Mouse (Mus musculus) layer of hippocampus, adult 2 months (tissue): ENCODE data around the gene Tbc1d22a. TPM values are rescaled to one million over a fixed set of nuclear protein-coding genes. Genes with fewer than 3 reads are reported as not detected.

ENCODE experiments used
- DNase-seq, 2 experiments: peaks; one replicate each; pipeline ENCODE4 v3.0.0; 2022; ENCODE audit warnings: low spot score in 2 of 2
- H3K27ac ChIP-seq: fragments of 200-600 bp; 2 replicates; pipeline ENCODE4 v1.8.1; 2022
- H3K4me3 ChIP-seq: fragments of 200-600 bp; 2 replicates; pipeline ENCODE4 v1.8.1; 2022; ENCODE audit warnings: mild to moderate bottlenecking
- CTCF ChIP-seq: fragments of 200-600 bp; conservative IDR thresholded peaks from 2 replicates; pipeline ENCODE4 v1.8.1; 2022; ENCODE audit warnings: antibody characterized with exemption, mild to moderate bottlenecking, moderate library complexity
- total RNA-seq, 2 experiments: library from RNA; stranded (reverse); gene quantifications; 2 replicates each; pipeline ENCODE4 v1.2.3; 2021

Gene Tbc1d22a
- total RNA-seq, 2 experiments from 2014 or later = 33.2 to 34.7 TPM

DNA sequence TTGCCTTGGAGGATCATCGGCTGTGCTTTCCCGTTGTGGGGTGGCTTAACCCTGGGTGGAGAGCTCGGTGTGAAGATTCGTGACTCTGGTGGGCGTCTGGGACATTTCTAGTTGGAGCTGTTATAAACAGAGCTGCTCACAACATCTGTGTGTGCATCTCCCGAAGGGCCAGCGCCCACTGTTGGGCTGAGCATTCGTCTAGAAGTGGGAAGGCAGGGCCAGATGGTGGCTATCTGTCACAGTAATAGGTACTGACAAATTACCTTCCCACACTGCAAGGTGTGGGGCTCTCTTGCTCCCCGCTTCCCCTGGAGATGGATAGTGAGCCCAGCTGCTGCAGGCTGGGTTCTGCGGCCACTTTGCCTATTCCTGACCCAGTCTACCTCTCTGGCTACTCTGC, 289.2 kb downstream of the Tbc1d22a start:
- DNase-seq = peak in 1 of 2 experiments; percentile 4
- H3K4me3 ChIP-seq = no peak overlapping the region
- TF ChIP-seq CTCF = no peak
- H3K27ac ChIP-seq = no peak overlapping the region

DNA sequence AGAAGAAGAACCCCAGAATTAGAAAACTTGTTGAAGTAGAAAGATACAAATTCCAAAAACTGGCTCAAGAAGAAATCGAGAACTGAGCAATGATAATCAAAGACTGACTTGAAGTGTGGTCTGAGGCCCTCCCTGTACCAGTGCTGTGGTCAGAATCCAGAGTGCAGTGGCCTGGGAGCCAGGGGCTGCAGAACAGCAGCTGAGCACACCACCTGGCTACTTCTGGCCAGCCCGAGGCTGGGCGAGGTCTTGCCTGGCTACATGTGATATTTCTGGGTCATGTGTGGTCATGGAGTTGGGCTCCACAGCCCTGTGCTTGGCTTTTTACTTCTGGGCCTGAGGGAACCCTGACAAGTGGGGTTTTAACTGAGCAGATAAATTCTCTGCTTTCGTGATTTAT, 292.4 kb downstream of the Tbc1d22a start:
- TF ChIP-seq CTCF = no peak
- Histone ChIP-seq H3K27ac (no peak overlapping the region), H3K4me3 (no peak overlapping the region)
- DNase-seq = no peak

DNA sequence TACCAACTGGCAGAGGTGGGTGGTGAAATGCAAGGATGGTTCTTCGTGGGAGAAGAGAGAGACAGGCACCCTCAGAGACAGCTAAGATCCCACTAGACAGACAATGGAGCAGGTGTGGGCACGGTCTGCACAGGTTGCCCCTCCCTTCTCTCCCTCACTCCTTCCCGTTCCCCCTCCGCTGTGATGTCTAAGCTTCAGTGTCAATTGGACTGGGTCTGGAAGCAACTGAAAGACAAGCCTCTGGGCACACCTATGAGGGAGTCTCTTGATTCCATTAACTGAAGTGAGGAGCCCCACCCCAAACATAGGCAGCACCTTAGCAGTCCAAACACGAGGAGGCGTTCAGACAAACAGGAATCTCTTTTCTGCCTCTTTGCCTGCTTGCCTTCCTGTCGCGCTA, 293.3 kb downstream of the Tbc1d22a start:
- no peak for TF ChIP-seq CTCF
- Histone ChIP-seq H3K4me3 (no peak overlapping the region), H3K27ac (no peak overlapping the region)
- DNase-seq = no peak

DNA sequence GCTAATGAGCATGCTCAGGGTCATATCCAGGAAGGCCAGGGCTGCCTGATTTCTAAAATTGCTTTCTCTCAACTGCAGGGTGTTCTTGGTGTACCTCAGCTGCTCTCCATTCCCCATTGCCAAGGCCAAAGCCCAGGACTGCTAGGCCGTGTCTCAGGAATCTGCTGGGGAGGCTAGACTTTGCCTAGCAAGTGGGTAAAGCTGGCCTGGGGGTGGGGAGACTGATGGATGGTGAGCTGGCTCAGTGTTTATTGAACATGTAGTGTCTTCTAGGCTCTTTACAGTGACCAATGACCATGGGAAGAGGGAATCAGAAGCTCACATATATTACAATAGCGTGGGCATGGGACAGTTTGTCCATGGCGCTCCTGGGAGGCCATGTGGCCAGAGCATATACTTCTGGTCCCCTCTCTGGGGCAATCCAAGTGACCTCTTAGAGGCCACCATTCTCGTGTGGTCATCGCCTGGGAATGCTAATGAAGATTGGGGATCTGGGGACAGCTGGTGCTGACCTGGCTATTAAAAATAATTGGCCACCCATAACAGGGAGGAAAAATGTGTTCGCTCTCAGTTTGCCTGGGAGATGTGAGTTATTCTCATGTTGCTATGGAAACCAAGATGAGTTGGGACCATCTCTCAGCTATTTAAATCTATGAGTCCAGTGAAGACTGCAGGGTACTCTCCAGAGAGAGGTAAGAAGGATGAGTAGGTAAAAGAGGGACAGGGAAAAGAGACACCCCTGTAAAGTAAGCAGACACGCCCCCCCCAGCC, 294.3 kb downstream of the Tbc1d22a start:
- DNase-seq = no peak
- Histone ChIP-seq H3K27ac (no peak overlapping the region), H3K4me3 (no peak overlapping the region)
- TF ChIP-seq CTCF = no peak

DNA sequence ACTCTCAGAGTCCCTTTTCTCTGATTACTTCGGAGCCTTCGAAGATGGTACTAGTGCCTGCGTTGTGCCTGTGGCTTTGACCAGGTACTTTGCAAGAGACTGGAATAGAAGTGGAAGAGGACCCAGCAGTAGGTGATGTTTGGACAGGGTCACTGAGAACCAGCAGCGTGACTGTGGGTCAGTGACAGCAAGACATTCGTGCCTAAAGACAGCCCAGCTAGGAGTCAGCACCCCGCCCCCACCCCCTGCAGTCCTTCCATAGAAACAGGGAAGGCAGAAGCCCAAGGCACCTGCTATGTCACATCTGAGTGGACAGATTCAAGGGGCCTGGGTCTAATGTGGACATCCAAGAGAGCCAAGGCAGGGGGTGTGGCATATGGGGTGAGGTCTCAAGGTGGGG, 295.3 kb downstream of the Tbc1d22a start:
- DNase-seq = no peak
- Histone ChIP-seq H3K27ac (no peak overlapping the region), H3K4me3 (no peak overlapping the region)
- no peak for TF ChIP-seq CTCF

DNA sequence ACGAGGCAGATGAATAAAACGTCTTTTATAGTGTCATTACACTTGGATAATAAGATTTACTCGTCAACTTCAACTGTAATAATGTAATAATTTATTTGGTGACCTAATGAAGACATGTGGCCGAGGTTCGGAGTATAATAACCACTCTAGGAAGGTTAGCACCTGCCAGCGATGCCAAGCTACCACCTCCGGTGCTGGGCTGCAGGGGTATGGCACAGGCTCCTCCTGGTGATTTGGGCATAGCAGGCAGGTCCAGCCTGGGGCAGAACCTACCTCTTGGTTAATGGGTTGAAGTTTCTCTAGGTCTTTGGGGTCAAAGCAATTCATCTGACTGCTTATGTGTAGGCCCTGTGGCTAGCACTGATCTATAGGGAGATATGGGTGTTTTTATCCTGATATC, 296.9 kb downstream of the Tbc1d22a start:
- DNase-seq = no peak
- no peak overlapping the region for H3K4me3 ChIP-seq
- no peak overlapping the region for H3K27ac ChIP-seq
- no peak for TF ChIP-seq CTCF

DNA sequence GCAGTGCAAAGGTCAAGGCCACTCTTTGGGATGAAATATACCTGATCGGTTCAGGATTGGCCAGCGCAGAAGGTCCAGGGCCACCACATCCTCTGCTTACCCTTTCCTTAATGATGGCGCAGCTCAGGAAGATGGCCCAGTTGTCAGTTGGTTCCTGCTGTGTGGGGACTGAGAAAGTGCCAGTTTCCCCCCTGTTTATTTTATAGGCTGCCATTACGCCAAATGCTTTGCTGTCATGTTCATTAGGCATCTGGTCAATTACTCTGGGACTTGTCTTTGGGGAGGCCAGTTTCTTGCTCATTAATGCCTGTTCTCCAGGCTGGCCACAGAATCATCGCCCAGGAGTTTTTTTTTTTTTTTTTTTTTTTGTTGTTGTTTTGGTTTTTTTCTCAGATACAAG, 299.1 kb downstream of the Tbc1d22a start:
- no peak for TF ChIP-seq CTCF
- H3K4me3 ChIP-seq = no peak overlapping the region

DNA sequence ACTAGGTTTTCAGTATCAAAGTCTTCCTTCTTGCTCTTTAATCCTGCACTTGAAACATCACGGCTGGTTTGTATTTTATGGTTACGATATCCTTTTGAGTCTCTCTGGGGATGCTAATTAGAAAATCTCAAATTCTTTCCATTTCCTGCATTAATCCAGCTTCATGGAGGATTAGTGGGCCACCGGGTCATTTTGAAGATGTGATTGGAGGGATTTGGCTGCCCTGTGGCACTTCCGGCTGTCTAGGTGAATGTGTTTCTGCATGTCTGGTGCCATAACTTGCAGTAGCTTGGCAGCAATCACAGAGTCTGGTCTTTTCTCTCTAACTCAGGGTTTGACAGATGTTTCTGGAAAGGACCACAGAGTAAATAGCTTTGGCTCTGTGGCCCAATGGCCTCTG, 305.9 kb downstream of the Tbc1d22a start:
- no peak for DNase-seq
- Histone ChIP-seq H3K4me3 (no peak overlapping the region), H3K27ac (no peak overlapping the region)
- TF ChIP-seq CTCF = no peak

More for the DNA sequence above, 299.1 kb downstream of the Tbc1d22a start:
- no peak overlapping the region for H3K27ac ChIP-seq
- no peak for DNase-seq

DNA sequence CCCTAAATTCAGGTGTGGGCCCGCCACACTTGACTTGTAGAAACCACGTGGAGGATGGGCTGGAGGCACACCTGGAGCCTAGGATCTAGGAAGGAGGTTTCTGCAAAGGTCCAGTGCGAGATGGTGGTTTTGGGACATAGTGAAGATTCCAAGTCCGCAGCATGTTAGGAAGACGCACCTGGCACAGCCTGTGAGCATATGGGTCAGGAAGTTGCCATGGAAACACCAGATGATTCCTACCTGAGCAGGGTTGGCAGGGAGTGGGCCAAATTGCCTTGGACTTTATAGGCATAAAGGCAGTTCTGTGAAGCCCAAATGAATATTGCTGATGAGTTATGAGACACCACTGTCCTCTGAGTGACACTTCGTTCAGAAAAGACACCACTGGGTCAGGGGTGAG, 321.1 kb downstream of the Tbc1d22a start:
- TF ChIP-seq CTCF = no peak
- DNase-seq = no peak
- Histone ChIP-seq H3K4me3 (no peak overlapping the region), H3K27ac (no peak overlapping the region)

DNA sequence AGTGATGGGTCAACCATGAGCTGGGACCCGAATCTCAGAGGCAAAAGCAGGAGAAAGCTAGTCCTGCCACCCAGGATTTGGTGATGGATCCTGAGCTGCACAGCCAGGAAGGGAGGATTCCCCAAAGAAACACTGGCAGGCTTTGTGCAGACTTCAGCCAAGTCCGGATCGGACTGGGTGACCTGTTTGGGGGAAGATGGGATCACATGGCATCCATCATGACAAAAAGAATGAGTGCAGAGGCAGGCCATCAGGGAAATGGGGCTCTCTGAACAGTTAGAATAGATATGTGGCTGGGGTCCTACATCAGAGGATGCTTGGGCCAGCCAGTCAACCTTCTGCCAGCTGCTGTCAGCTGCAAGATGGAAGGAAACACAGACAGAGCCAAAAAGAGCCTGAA, 328.1 kb downstream of the Tbc1d22a start:
- no peak for DNase-seq
- Histone ChIP-seq H3K4me3 (no peak overlapping the region), H3K27ac (no peak overlapping the region)
- TF ChIP-seq CTCF = no peak

DNA sequence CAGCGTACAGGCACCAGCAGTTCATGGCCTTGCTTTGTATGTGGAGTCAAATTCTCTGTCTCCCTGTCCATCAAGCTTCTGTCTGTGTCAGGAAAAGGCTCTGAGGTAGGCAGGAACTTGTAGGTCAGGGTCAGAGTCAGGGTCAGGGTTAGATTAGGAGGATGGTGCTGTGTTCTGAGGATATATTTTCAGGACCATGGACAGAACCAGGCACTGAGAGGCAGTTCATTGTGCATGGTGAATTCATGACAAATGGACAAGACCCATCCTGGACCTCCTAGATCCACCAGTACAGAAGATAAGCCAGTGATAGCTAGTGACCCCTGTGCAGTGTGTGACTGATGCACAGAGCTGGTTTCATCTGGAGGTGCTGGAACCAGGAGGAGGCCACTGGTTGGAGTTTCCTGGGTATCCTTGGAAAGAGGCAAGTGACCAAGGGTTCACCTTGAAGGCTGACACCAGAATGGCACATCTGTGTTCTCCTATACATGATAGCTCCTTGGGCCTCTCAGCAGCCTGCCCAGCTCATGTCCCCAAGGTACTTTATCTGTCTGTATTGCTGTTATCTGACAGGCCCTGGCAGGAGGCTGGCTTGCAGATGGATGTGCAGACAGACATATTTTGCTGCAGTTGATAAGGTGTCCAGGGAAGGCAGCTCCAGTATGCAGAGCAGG, 330.0 kb downstream of the Tbc1d22a start:
- no peak overlapping the region for H3K4me3 ChIP-seq
- no peak for TF ChIP-seq CTCF
- no peak for DNase-seq
- no peak overlapping the region for H3K27ac ChIP-seq

Other genes with a start within 250 kb of the Tbc1d22a start
- 1 to 10 TPM; 5.5 to 5.8 TPM for gene Celsr1, start 180.7 kb upstream of the Tbc1d22a start, total RNA-seq
- 10 to 100 TPM; 24.8 to 28.7 TPM for gene Gramd4, start 156.8 kb upstream of the Tbc1d22a start, total RNA-seq
- gene Cerk, start 28.3 kb upstream of the Tbc1d22a start, total RNA-seq = 10 to 100 TPM; 41.6 to 43.0 TPM